Mouse (Mus musculus) embryonic facial prominence, embryonic 12.5 days (tissue): ENCODE results near the gene Mbnl2. TPM values are rescaled to one million over a fixed set of nuclear protein-coding genes. Genes with fewer than 3 reads are reported as not detected.
A peak's percentile ranks its signal among the peaks of the same experiment; 100 is the strongest.

Experiments used
- ATAC-seq: fragments of 200-750 bp; cut with Nextera tagmentation; 2 replicates; pipeline ENCODE4 v1.8.0; 2017; ENCODE audit not compliant: insufficient number of reproducible peaks, insufficient read depth, low FRiP score, low TSS enrichment
- H3K27ac ChIP-seq: fragments of 300-500 bp; sonication (generic); 2 replicates; pipeline ENCODE4 v1.5.1; 2016; ENCODE audit warnings: mild to moderate bottlenecking
- H3K27me3 ChIP-seq: fragments of 300-500 bp; sonication (generic); 2 replicates; pipeline ENCODE4 v1.6.1; 2016; ENCODE audit warnings: mild to moderate bottlenecking, moderate library complexity
- H3K36me3 ChIP-seq: fragments of 300-500 bp; sonication (generic); 2 replicates; pipeline ENCODE4 v1.6.1; 2016; ENCODE audit warnings: mild to moderate bottlenecking
- H3K4me1 ChIP-seq: fragments of 300-500 bp; sonication (generic); 2 replicates; pipeline ENCODE4 v1.6.1; 2016
- H3K4me2 ChIP-seq: fragments of 300-500 bp; sonication (generic); replicated peaks from 2 replicates; pipeline ENCODE4 v1.6.1; 2016; ENCODE audit warnings: mild to moderate bottlenecking, moderate library complexity
- H3K4me3 ChIP-seq: fragments of 300-500 bp; sonication (generic); 2 replicates; pipeline ENCODE4 v1.5.1; 2016; ENCODE audit warnings: mild to moderate bottlenecking
- H3K9ac ChIP-seq: fragments of 300-500 bp; sonication (generic); 2 replicates; pipeline ENCODE4 v1.6.1; 2016; ENCODE audit warnings: mild to moderate bottlenecking, moderate library complexity
- H3K9me3 ChIP-seq: fragments of 300-500 bp; sonication (generic); 2 replicates; pipeline ENCODE4 v1.6.1; 2016; ENCODE audit warnings: mild to moderate bottlenecking, moderate library complexity
- WGBS: fragments of 180-500 bp; shearing (Covaris S2); methylation state at CpG from one replicate; pipeline ENCODE4 v1.1.7; 2016; 5-methylcytosine and 5-hydroxymethylcytosine counted together
- polyA plus RNA-seq: library from polyadenylated mRNA; unstranded; fragments of >200 nt; fragmentation: Nextera tagmentation; extraction: Ambion mirVana; gene quantifications from 2 replicates; pipeline ENCODE4 v1.2.1, GENCODE M21; 2016

The Mbnl2 gene
- polyA plus RNA-seq, 1 experiment from 2014 or later, result 93.2 TPM

- Histone ChIP-seq H3K9ac (no peak overlapping the region), H3K4me2 (no peak overlapping the region), H3K27ac (peak overlapping the region; percentile 60; the same call in 1 of the 2 replicates), H3K4me3 (no peak overlapping the region), H3K27me3 (no peaks in the 10 kb centered on the region), H3K36me3 (no peaks in the 10 kb centered on the region), H3K9me3 (no peaks in the 10 kb centered on the region), H3K4me1 (peaks cover 47% of the 10 kb centered on the region)
- 36% methylated on average over 6 of the region's 6 CpGs for WGBS
- no peak for ATAC-seq
Observed at GRCm38 (mm10) chr14:120302913-120303548, 27.6 kb downstream of the Mbnl2 start.

GRCm38 (mm10) chr14:120306229-120306628 lies 30.8 kb downstream of the Mbnl2 start:
- H3K4me2 ChIP-seq, result no peak overlapping the region
- no peak overlapping the region for H3K4me3 ChIP-seq
- H3K36me3 ChIP-seq, result no peaks in the 10 kb centered on the region
- no peaks in the 10 kb centered on the region for H3K9me3 ChIP-seq
- H3K27ac ChIP-seq, result no peak overlapping the region
- peaks cover 51% of the 10 kb centered on the region for H3K4me1 ChIP-seq
- WGBS, result 77% methylated on average over 11 of the region's 11 CpGs
- no peaks in the 10 kb centered on the region for H3K27me3 ChIP-seq
- no peak overlapping the region for H3K9ac ChIP-seq
- no peak for ATAC-seq

GRCm38 (mm10) chr14:120307356-120307755 lies 31.9 kb downstream of the Mbnl2 start:
- WGBS, result 68% methylated on average over 3 of the region's 3 CpGs
- H3K4me3 ChIP-seq, result no peak overlapping the region
- no peaks in the 10 kb centered on the region for H3K36me3 ChIP-seq
- H3K4me2 ChIP-seq, result no peak overlapping the region
- H3K9ac ChIP-seq, result no peak overlapping the region
- no peaks in the 10 kb centered on the region for H3K27me3 ChIP-seq
- no peak overlapping the region for H3K27ac ChIP-seq
- ATAC-seq, result no peak
- H3K4me1 ChIP-seq, result peaks cover 58% of the 10 kb centered on the region
- H3K9me3 ChIP-seq, result no peaks in the 10 kb centered on the region

GRCm38 (mm10) chr14:120307963-120308362 lies 32.5 kb downstream of the Mbnl2 start:
- no peaks in the 10 kb centered on the region for H3K9me3 ChIP-seq
- no peaks in the 10 kb centered on the region for H3K27me3 ChIP-seq
- H3K4me2 ChIP-seq, result no peak overlapping the region
- no peaks in the 10 kb centered on the region for H3K36me3 ChIP-seq
- peak overlapping the region; percentile 41; the same call in 1 of the 2 replicates for H3K27ac ChIP-seq
- no peak overlapping the region for H3K9ac ChIP-seq
- peaks cover 56% of the 10 kb centered on the region for H3K4me1 ChIP-seq
- ATAC-seq, result no peak
- no peak overlapping the region for H3K4me3 ChIP-seq
- 61% methylated on average over 4 of the region's 4 CpGs for WGBS

GRCm38 (mm10) chr14:120309691-120310090 lies 34.2 kb downstream of the Mbnl2 start:
- Histone ChIP-seq H3K36me3 (peaks cover 2% of the 10 kb centered on the region; the same call in 1 of the 2 replicates), H3K4me1 (peaks cover 45% of the 10 kb centered on the region), H3K4me3 (no peak overlapping the region), H3K27me3 (no peaks in the 10 kb centered on the region), H3K27ac (no peak overlapping the region), H3K9ac (no peak overlapping the region), H3K9me3 (no peaks in the 10 kb centered on the region), H3K4me2 (no peak overlapping the region)
- no peak for ATAC-seq
- WGBS, result 91% methylated on average over 6 of the region's 6 CpGs

- Histone ChIP-seq H3K9ac (no peak overlapping the region), H3K36me3 (peaks cover 4% of the 10 kb centered on the region; the same call in 1 of the 2 replicates), H3K27me3 (no peaks in the 10 kb centered on the region), H3K9me3 (no peaks in the 10 kb centered on the region), H3K4me1 (peaks cover 44% of the 10 kb centered on the region), H3K4me2 (no peak overlapping the region), H3K4me3 (no peak overlapping the region), H3K27ac (0 out of 2 replicates have a peak overlapping the region, but pooled peaks have one; percentile 36)
- 77% methylated on average over 12 of the region's 12 CpGs for WGBS
- ATAC-seq, result no peak
Observed at GRCm38 (mm10) chr14:120311330-120312097, 36.0 kb downstream of the Mbnl2 start.

- peaks cover 34% of the 10 kb centered on the region for H3K4me1 ChIP-seq
- H3K36me3 ChIP-seq, result peaks cover 7% of the 10 kb centered on the region; the same call in 1 of the 2 replicates
- H3K9ac ChIP-seq, result no peak overlapping the region
- H3K27ac ChIP-seq, result peak overlapping the region; percentile 37; the same call in 1 of the 2 replicates
- no peaks in the 10 kb centered on the region for H3K9me3 ChIP-seq
- H3K27me3 ChIP-seq, result no peaks in the 10 kb centered on the region
- no peak overlapping the region for H3K4me3 ChIP-seq
- no peak overlapping the region for H3K4me2 ChIP-seq
- ATAC-seq, result 0 out of 2 replicates have a peak, but pooled peaks have one; percentile 47
- WGBS, result 70% methylated on average over 12 of the region's 12 CpGs
Observed at GRCm38 (mm10) chr14:120312661-120313406, 37.4 kb downstream of the Mbnl2 start.

GRCm38 (mm10) chr14:120313466-120313865 lies 38.0 kb downstream of the Mbnl2 start:
- Histone ChIP-seq H3K9ac (no peak overlapping the region), H3K4me1 (peaks cover 28% of the 10 kb centered on the region), H3K9me3 (no peaks in the 10 kb centered on the region), H3K4me3 (no peak overlapping the region), H3K4me2 (no peak overlapping the region), H3K36me3 (peaks cover 7% of the 10 kb centered on the region; the same call in 1 of the 2 replicates), H3K27ac (peak overlapping the region; percentile 37; the same call in 1 of the 2 replicates), H3K27me3 (no peaks in the 10 kb centered on the region)
- ATAC-seq, result no peak
- WGBS, result 78% methylated on average over 8 of the region's 8 CpGs

- WGBS, result 87% methylated on average over 5 of the region's 5 CpGs
- H3K4me3 ChIP-seq, result no peak overlapping the region
- ATAC-seq, result no peak
- peaks cover 7% of the 10 kb centered on the region; the same call in 1 of the 2 replicates for H3K36me3 ChIP-seq
- H3K4me2 ChIP-seq, result no peak overlapping the region
- no peaks in the 10 kb centered on the region for H3K27me3 ChIP-seq
- H3K9me3 ChIP-seq, result no peaks in the 10 kb centered on the region
- no peak overlapping the region for H3K9ac ChIP-seq
- H3K27ac ChIP-seq, result no peak overlapping the region
- H3K4me1 ChIP-seq, result peaks cover 22% of the 10 kb centered on the region
Observed at GRCm38 (mm10) chr14:120315721-120316120, 40.3 kb downstream of the Mbnl2 start.

- H3K36me3 ChIP-seq, result peaks cover 7% of the 10 kb centered on the region; the same call in 1 of the 2 replicates
- no peak overlapping the region for H3K4me3 ChIP-seq
- H3K27me3 ChIP-seq, result no peaks in the 10 kb centered on the region
- no peak for ATAC-seq
- 35% methylated on average over 6 of the region's 6 CpGs for WGBS
- H3K4me1 ChIP-seq, result peaks cover 17% of the 10 kb centered on the region
- no peaks in the 10 kb centered on the region for H3K9me3 ChIP-seq
- H3K27ac ChIP-seq, result no peak overlapping the region
- no peak overlapping the region for H3K9ac ChIP-seq
- no peak overlapping the region for H3K4me2 ChIP-seq
Observed at GRCm38 (mm10) chr14:120318326-120318935, 43.0 kb downstream of the Mbnl2 start.
